Mouse (Mus musculus): ENCODE measurements around the gene Golt1a.

DNA sequence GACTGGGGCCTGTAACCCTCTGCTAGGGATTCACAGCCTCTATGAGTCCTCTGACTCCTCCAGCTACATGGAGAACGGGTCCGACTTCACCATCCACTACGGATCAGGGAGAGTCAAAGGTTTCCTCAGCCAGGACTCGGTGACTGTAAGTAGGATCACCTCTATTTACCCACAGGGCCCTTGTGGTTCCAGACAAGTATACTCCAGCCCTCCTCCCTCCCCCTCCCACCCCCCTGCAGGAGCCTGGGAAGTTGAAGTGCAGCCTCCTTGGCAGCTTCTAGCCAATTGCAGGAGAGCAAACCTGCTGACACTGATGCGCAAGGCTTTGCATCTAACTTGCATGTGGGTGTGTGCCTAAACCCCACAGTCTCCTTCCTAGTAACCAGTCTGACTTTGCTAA, 45.9 kb downstream of the Golt1a start:
- no peak for TF ChIP-seq POLR2A (IDR thresholded peaks at IDR 0.05; ENCODE audit: control insufficient read depth, extremely low read depth, insufficient read depth, low read length, poor library complexity)
- TF ChIP-seq CTCF (IDR thresholded peaks at IDR 0.05; ENCODE audit: borderline replicate concordance, control insufficient read depth, extremely low read depth, insufficient read depth, low read length, poor library complexity) = no peak
